Mouse (Mus musculus) urinary bladder, postnatal 10 days (tissue): Measurements from ENCODE around the gene Ccr9.
"Not testable (repeated sequence)": the region's sequence is repeated elsewhere in the genome, so short reads cannot be mapped to it uniquely, and the experiment has no call there.

ENCODE experiments used
- DNase-seq: peaks from one replicate; pipeline ENCODE4 v3.0.0; 2022; ENCODE audit warnings: low spot score

The Ccr9 gene

DNA sequence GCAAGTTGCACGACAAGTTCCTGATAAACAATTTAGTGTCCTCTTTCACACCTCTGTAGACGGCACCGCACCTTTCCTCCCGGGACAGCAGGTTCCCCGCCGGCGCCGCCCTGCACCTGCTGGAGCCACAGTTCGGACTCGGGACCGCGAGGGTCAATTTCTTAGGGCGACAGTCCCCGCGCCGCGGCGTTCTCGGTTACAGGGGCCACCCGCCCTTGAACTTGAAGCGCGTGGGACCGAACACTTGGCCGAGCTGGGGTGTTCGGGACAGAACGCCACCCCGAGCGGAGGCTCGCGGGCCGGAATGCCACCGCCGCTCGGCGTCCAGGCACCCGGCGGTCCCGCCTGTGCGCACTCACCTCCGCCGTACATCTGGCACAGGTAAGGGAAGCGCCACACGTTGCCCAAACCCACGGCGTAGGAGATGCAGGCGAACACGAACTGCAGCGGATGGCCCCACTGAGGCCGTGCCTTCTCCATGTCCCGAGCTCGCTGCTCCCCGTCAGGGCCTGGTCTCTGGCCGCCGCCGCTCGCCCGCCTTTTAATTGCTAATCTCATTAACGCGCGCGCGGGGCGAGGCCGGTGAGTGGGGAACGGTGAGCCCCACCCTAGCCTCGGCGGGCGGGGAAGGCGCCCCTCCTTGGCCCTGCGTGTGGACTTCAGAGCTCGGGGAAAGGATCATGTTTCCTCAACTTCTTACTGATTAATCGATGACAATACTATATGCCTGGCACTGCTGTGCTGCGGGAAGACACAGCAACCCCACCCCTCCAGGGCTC is at the start of gene Ccr9, which contains the start of gene Slc6a20a:
Ccr9 (plus strand) TSS at position 113 of the 779 bp plus-strand sequence.
Slc6a20a (minus strand) TSS at position 559 of the 779 bp plus-strand sequence.
- DNase-seq = no peak

DNA sequence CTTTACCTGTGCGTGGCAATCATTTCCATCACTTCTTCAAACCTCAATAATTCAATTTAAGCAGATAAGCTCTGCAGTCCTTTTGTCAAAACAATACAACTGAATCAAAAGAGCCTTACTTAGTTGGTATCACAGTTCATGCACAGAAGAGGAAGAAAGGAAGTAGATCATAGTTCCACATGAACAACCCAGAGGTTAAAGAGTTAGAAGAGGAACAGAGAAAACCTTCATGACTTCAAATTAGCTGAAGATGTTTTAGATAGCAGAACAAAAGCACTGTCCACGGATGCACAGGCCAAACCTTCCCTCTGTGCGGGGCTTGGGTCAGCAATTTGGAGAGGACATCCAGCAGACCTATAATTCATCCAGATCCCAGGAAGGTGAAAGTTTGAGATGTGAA is 46.6 kb upstream of the Ccr9 start:
- DNase-seq = no peak

DNA sequence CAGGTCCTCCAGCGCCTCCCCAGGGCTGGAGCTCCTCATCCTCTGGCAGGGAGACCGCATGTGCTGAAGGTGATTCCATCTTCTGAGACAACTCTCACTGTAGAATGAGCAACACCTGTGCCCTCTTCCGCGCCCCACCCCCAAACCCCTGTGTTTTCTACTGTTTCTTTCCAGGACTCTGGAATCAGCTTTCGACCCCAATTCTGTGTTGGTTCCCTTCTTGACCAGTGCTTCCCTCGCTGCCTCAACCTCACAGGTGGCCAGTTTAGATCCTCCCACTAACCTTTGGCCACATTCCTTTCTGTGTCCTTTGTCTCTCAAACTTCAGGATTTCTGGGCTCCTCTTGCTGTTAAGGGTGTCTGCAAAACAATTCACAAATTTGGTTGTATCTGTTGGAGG is 46.0 kb upstream of the Ccr9 start, which contains the start of gene Slc6a20b:
Slc6a20b (minus strand) TSS at position 285 of the 400 bp plus-strand sequence.
- no peak for DNase-seq

DNA sequence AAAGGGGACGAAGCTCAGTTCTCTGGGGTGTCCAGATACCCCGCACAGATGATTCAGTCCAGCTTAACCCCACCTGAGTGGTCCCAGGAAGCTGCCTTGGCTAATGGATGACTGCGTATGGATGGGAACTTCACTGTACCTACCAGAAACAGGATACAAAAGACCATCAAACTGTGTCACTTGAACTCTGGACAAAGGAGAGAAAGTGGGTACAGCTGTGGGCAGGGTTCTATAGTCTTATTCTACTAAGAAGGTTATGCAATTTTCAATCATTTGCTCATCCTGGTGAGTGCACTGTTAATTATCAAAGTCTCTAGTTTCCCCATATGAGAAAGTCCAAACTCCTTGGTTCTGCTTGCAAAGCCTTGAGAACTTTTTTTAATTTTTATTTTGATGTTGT is 45.2 kb upstream of the Ccr9 start:
- no peak for DNase-seq

DNA sequence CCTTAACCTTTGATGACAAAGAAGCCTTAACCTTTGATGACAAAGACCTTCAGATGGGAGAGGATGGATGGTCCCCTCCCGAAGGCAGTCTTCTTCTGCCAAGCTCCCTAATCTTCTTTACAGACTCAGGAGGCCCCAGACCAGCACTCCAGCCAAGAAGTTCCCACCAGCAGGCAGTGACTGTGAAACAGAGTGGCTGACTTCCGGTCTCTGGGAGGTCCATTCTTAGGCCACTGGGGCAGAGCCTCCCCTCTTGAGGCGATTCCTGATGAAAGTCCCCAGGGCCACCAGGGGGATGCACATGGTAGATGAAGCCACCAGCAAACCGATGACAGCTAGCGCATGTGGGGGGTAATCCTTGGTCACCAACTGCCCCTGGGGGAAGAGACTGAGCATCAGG is 41.5 kb upstream of the Ccr9 start:
- no peak for DNase-seq

DNA sequence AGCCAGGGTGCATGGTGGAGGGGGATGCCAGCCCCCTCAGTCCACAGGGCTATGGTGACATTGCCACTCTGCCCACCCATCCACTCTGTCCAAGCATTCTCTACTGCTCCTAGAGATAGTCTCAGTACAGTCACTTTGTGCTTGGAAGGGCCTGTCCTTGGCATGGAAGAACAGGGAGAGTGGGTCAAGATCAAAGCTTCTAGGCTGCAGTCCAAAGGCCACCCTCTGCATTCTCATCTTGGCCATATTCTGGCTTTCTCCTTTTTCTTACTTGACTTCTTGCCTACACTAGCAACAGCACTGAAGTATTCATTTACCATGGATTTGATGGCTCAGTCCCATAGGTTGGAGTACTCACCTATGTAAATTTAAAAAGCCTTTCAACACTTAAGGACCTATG is 40.0 kb upstream of the Ccr9 start:
- DNase-seq = no peak

DNA sequence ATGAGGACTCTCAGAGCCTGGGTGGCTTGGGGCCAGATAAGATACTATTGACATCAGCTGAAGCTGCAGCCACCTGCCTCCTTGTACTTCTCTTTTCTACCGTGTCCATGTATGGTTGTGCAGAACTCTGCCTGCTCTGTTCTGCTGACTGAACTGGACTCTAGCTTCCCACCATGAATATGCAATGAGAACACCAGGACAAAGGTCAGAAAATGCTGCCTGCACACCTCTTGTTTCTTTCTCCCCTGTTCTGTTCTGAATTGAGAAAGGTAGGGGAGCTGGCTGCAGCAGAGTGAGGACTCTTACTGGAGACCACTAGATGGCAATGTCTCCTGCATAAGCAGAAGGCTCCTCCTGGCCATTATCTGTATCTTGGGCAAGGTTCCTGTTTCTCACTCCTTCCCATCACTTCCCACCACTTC is 39.6 kb upstream of the Ccr9 start:
- DNase-seq = no peak

DNA sequence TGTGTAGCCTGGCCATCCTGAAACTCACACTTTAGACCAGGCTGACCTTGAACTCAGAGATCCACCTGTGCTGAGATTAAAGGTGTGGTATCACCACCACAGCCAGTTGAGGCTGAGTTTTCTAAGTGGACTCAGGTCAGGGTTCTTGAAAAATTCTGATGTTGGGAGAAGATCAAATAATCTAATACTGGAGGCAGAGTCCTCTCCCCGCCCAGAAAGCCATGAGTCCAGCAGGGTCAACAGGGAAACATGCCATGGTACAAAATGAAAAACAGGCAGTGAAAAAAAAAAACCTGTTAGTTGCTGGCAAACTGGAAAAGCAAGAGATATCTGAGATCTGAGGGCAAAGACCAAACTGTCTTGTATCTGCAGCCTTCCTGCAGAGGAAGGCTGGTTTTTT is 38.1 kb upstream of the Ccr9 start:
- DNase-seq = no peak

DNA sequence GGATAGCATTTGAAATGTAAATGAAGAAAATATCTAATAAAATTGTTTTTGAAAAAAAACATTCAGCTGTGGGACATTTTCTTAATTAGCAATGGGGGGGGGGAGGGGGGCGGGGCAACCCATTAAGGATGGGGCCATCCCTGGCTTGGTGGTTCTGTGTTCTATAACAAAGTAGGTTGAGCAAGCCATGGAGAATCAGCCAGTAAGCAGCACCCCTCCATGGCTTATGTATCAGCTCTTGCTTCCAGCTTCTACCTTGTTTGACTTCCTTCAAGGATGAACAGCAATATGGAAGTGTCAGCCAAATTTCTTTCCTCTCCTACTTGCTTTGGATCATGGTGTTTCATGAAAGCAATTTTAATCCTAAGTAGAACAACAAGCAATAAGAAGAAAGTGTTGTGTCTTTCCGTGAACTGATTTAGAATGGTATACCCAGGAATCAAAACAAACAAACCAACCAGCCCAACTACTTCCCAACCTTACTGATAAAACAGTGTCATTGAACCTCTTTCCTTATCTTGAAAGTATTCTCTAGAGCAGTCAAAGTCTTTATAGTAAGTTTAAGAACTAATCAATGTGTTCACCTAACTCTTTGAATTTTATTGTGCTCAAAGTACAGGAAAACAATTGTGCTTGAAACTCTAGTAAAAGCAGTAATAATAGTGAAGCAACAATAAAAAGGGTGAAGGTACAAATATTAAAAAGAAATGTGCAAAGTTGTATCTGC is 28.3 kb upstream of the Ccr9 start:
- DNase-seq = no peak

DNA sequence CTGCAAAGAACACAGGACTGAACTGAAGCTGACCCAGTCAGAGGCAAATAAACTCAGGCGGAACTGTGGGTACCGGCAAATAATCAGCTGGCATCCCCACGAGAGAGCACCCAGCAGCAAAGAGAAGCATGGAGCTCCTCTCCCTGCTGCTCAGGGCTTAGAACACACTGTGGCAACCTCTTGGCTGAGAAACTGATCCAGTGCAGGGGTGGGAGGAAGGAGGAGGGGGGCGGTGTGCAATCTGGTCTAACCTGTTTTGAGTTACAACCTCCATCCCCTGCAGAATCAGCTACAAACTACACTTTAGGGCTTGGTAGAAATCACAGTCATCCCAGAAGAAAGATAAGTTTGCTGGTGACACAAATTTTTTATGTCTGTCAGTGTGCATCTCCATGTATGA is 26.9 kb upstream of the Ccr9 start:
- no peak for DNase-seq

DNA sequence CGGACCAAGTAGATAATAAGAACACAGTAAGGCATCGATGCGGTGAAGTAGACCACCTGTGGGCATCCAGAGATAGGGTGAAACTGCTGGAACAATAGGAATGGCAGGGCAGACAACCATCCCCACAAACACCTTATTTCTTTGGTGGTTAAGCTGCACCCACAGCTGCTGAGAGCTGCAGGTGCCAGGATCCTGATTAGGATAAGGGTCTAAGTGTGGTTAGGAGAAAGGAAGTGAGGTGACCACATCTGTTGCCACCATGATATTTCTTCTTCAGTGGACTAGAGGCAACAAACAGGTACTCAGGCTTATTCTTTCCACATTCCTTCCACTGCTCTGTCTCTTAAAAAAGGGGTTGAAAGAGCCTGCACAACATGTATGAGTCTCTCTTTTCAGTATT is 20.8 kb upstream of the Ccr9 start:
- DNase-seq = no peak

DNA sequence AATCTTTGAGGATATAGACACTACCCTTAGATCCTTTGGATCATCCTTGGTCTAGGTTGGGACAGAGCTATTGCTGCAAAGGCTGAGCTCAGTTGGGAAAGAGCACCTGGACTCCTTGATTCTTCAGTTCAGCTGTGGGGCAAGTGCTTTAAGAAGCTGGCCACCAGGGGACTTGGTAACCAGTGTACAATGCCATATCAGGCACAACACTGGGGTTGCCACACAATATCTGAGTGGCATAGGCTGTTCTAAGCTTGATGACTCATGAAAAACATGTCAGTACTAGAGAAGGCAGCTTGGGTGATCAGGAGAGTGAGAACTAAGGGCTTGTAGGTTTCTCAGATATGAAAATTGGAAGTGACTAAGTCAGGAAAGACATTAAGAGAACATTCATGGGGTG is 19.3 kb upstream of the Ccr9 start:
- no peak for DNase-seq

DNA sequence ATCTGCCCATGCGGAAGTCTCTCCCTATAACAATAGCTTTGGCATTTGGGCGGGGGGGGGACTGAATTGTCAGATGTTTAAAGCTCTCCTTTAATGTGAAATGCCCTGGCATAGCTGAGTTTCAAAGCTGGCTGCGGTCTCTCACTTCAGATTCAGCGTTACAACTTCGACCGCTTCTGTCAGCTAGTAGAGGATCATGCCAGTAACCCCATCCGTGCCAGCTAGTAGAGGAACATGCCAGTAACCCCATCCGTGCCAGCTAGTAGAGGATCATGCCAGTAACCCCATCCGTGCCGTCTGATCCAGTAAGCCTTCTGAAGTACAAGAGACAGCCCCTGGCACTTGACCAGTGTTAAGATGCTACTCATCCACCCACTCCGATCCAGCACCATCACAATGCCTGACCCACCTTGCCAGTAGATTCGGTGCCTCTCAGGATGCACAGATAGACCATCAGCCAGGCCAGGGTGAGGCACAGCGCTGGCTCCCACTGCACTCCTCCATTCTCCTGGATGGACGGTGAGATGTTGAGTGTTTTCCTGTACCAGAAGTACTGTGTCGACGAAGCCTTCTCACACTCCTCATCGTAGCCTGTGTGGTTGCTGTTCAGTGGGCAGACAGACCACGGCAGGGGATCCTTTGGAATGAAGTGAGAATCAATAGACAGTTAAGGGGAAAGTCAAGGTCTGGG is 18.1 kb upstream of the Ccr9 start:
- DNase-seq = not testable (repeated sequence)

DNA sequence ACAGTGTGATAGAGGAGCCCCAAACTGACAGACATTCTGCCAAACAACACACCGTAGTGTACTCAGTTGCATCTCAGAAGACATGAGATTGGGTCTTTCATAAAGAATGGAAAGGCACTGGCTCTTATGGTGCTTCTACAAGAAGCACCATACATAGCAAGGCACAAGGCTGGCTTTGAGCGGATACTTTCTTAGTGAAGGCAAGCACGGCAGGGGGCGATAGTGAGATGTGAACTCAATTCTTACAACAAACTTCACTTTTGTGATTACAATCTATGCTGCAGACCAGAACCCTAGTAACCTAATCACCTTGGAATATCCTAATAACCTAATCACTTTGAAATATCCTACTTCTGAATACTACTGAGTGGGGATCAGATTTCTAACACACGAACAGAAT is 12.6 kb upstream of the Ccr9 start:
- no peak for DNase-seq

DNA sequence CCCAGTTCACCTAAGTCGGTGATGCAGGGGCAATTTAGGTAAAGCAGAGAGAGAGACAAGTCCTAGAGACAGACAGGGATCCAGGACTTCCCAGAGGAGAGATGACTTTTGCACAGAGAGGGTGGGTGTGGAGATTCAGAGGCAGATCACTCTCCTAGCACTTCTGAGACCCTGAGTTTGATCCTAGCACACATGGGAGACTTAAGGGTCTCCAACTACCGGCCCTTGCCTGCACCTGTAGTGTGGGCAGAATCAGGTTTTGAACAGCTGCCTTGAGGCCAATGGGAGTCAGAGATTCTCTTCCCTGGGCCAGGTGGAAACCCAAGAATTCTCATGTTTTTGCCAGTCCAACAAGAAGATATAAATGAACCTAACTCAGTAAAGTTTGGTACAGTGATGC is 959 bp downstream of the Ccr9 start:
- no peak for DNase-seq

DNA sequence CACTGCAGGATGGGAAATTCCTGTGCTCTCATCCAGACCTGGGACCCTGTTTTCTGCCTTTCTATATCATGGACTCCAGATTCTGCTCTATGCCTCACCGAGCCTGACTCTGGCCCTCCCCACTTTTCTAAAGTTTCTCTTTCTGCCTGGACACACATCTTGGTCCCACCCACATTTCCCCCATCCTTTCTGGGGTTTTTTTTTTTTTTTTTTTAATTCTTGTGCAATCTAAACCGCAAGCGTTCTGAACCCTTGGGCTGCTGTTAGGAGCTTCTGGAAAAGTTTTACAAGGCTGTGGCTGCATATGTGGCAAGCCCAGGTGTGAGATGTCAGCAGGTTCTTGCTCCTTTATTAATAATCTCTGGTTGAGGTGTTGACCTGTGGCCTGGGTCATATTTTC is 5.5 kb downstream of the Ccr9 start:
- DNase-seq = no peak

DNA sequence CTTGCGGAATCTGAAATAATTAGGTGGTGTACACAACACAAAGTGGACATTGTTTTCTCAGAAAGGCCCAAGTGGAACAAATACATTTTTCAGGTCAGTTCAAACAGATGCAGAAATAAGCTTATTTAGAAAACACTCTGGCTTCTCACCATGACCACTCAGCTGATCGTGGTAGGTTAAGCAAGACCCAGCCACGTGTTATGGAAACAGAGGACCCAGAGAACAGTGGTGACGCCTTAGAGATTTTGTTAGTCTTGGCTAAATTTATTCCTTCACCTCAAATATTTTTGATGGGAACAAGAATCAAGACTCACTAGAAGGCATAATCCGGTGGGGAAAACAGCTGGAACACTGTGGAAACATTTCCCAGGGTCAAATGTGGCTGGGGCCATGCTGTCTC is 8.0 kb downstream of the Ccr9 start:
- DNase-seq = no peak

DNA sequence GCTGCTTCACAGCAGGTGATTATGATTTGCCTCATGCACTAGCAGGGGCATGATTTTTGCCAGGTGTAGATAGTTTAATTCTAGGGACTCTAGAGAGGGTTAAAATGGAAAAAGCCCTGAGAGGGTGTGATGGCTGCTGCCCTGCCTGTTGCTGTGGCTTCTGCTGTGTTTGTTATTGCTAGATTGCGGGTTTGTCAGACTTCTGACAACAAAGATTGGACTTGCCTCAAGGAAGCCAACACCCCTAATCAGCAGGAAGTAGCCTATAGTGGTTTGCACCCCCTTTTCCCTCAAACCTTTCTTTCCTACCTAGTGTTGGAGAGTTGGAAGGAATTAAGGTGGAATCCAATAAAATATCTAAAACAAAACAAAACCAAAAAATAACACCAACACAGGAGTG is 10.0 kb downstream of the Ccr9 start:
- DNase-seq = no peak

DNA sequence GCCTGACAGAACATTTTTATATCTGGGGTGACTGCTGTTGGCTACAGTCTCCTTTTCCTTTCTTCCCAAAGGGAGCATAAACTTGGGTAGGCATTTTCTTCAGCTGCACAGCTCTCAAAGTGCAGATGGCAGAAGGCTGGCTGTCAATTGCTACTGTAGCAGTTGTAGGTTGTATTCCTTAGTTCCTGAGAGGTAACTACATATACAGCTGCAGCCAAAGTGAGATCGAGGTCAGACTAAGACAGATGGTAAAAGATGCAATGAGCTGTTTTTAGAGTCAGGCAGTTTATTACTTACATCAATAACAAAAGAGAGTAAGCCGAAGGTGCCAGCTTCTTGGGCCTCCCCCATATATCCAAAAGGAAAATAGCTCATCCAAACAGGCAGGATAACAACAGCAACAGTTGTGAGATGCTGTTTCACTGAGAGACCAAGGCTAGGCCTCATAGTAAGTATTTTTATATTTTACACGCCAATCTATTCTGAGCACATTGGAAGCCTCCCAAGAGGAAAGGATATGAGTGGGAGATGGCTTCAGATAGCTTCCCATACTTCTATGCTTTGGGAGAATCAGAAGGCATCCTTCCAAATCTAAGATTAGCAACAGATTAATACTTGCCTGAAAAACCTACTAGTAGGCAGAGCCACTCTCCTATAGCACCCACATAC is 17.5 kb downstream of the Ccr9 start:
- no peak for DNase-seq

DNA sequence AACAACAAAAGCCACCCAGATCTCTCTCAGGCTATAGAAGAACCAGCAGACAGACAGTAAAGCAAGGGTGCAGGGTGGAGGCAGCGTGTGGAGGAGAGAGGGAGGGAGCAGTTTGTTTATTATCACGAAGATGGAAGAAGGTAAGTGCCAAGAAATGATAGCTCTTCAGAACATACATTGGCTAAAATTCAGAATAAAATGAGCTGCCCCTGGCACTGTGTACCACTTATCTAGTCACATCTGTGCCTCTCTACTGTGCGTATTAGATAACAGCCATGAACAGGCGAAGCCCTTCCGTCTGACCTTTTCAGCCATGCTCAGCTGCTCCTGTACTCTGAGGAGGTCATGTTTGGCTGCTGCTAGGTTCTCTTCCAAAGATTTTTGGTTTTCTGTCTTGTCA is 23.6 kb downstream of the Ccr9 start:
- DNase-seq = no peak

DNA sequence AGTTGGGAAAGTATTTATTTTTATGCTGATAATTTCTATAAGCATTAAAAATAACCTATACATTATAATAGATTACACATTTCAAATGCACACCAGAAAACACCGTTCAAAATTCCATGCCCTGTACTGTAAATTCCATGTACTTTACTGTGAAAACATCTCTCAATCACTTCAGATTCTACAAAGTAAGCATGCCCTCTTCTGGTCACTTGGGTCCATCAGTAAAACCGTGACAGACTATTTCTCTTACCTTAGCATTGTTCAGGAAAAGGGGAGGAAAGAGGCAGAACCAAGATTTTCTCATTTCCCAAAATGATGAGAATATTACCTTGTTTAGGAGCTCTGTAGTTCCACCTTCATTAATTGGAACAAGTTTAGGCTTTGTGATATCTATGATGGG is 31.0 kb downstream of the Ccr9 start:
- no peak for DNase-seq

DNA sequence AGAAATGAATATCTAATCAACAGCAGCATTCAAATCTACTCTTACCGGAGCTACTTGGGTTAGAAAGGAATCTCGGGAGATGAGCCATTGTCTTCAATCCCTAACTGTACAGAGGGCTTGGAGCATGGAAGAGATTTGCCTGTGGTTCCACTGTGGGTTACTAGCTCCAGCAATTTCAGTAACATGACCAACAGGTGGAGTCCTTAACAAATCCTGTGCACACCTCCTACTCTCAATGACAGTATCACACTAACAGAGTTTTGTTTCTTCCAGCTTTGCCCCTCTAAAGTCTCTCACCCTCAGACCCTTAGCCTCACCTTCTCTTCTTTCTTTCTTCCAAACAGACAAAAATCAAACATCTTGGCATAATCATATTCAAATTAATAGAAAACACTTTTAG is 34.9 kb downstream of the Ccr9 start:
- no peak for DNase-seq
